Mouse (Mus musculus): ENCODE results near the gene Fyb2. TPM values are rescaled to one million over a fixed set of nuclear protein-coding genes. Genes with fewer than 3 reads are reported as not detected.

The Fyb2 gene
- 0.22 and 0.80 TPM in 2 replicates for polyA plus RNA-seq (2015; fragmentation: Nextera tagmentation; extraction: Ambion mirVana)

GRCm38 (mm10) chr4:104913291-104914129 lies at the start of gene Fyb2:
Fyb2 (plus strand) TSS chr4:104913456.
- 31% methylated on average over 23 of the region's 23 CpGs for whole genome bisulfite sequencing
- ATAC-seq (ENCODE audit: low FRiP score): no peak
- Histone ChIP-seq H3K36me3 (no peaks in the 10 kb centered on the region), H3K4me3 (replicated peaks) (0 out of 2 replicates have a peak within 1 kb of the TSS, but pooled peaks have one; percentile 2), H3K9ac (replicated peaks) (no peak within 1 kb of the TSS), H3K4me2 (peak within 1 kb of the TSS; percentile 43), H3K27me3 (replicated peaks) (peaks cover 6% of the 10 kb centered on the region), H3K27ac (replicated peaks) (no peak within 1 kb of the TSS), H3K9me3 (replicated peaks) (no peaks in the 10 kb centered on the region), H3K4me1 (peaks cover 6% of the 10 kb centered on the region)

GRCm38 (mm10) chr4:104864397-104864796 lies 48.9 kb upstream of the Fyb2 start:
- H3K36me3 ChIP-seq: no peaks in the 10 kb centered on the region
- H3K9ac ChIP-seq (replicated peaks): no peak overlapping the region
- WGBS: 80% methylated on average over 1 of the region's 1 CpGs
- no peak overlapping the region for H3K4me2 ChIP-seq
- no peak for ATAC-seq (ENCODE audit: low FRiP score)
- no peak overlapping the region for H3K4me3 ChIP-seq (replicated peaks)
- H3K4me1 ChIP-seq: no peaks in the 10 kb centered on the region
- no peaks in the 10 kb centered on the region for H3K9me3 ChIP-seq (replicated peaks)
- no peaks in the 10 kb centered on the region for H3K27me3 ChIP-seq (replicated peaks)
- H3K27ac ChIP-seq (replicated peaks): no peak overlapping the region

GRCm38 (mm10) chr4:104869581-104869980 lies 43.7 kb upstream of the Fyb2 start:
- no peak overlapping the region for H3K9ac ChIP-seq (replicated peaks)
- no peaks in the 10 kb centered on the region for H3K4me1 ChIP-seq
- no peaks in the 10 kb centered on the region for H3K9me3 ChIP-seq (replicated peaks)
- no peaks in the 10 kb centered on the region for H3K36me3 ChIP-seq
- H3K27ac ChIP-seq (replicated peaks): no peak overlapping the region
- no peak overlapping the region for H3K4me3 ChIP-seq (replicated peaks)
- H3K27me3 ChIP-seq (replicated peaks): no peaks in the 10 kb centered on the region
- ATAC-seq (ENCODE audit: low FRiP score): no peak
- H3K4me2 ChIP-seq: no peak overlapping the region

- WGBS: 93% methylated on average over 5 of the region's 5 CpGs
- no peak for ATAC-seq (ENCODE audit: low FRiP score)
- Histone ChIP-seq H3K27ac (replicated peaks) (no peak overlapping the region), H3K9ac (replicated peaks) (no peak overlapping the region), H3K4me1 (no peaks in the 10 kb centered on the region), H3K9me3 (replicated peaks) (no peaks in the 10 kb centered on the region), H3K4me2 (no peak overlapping the region), H3K4me3 (replicated peaks) (no peak overlapping the region), H3K36me3 (no peaks in the 10 kb centered on the region), H3K27me3 (replicated peaks) (no peaks in the 10 kb centered on the region)
These were observed 43.1 kb upstream of the Fyb2 start for GRCm38 (mm10) chr4:104870196-104870595.

- Histone ChIP-seq H3K27ac (replicated peaks) (no peak overlapping the region), H3K27me3 (replicated peaks) (no peaks in the 10 kb centered on the region), H3K36me3 (no peaks in the 10 kb centered on the region), H3K4me2 (no peak overlapping the region), H3K4me1 (no peaks in the 10 kb centered on the region), H3K9me3 (replicated peaks) (no peaks in the 10 kb centered on the region), H3K4me3 (replicated peaks) (no peak overlapping the region), H3K9ac (replicated peaks) (no peak overlapping the region)
- 71% methylated on average over 4 of the region's 4 CpGs for WGBS
- ATAC-seq (ENCODE audit: low FRiP score): no peak
These were observed 37.4 kb upstream of the Fyb2 start for GRCm38 (mm10) chr4:104875832-104876231.

- ATAC-seq (ENCODE audit: low FRiP score): no peak
- Histone ChIP-seq H3K27me3 (replicated peaks) (no peaks in the 10 kb centered on the region), H3K4me3 (replicated peaks) (no peak within 1 kb of the TSS), H3K9me3 (replicated peaks) (no peaks in the 10 kb centered on the region), H3K4me2 (no peak within 1 kb of the TSS), H3K36me3 (no peaks in the 10 kb centered on the region), H3K27ac (replicated peaks) (no peak within 1 kb of the TSS), H3K4me1 (no peaks in the 10 kb centered on the region), H3K9ac (replicated peaks) (no peak within 1 kb of the TSS)
- 90% methylated on average over 3 of the region's 3 CpGs for WGBS
These were observed 36.9 kb upstream of the Fyb2 start, which contains the start of gene C8a for GRCm38 (mm10) chr4:104876323-104876722. C8a (minus strand) TSS chr4:104876398.

GRCm38 (mm10) chr4:104887486-104887885 lies 25.8 kb upstream of the Fyb2 start:
- Histone ChIP-seq H3K27me3 (replicated peaks) (no peaks in the 10 kb centered on the region), H3K9me3 (replicated peaks) (no peaks in the 10 kb centered on the region), H3K27ac (replicated peaks) (no peak overlapping the region), H3K9ac (replicated peaks) (no peak overlapping the region), H3K36me3 (no peaks in the 10 kb centered on the region), H3K4me2 (no peak overlapping the region), H3K4me3 (replicated peaks) (no peak overlapping the region), H3K4me1 (peaks cover 9% of the 10 kb centered on the region)
- 66% methylated on average over 9 of the region's 9 CpGs for WGBS
- ATAC-seq (ENCODE audit: low FRiP score): no peak

- Histone ChIP-seq H3K27ac (replicated peaks) (no peak overlapping the region), H3K27me3 (replicated peaks) (no peaks in the 10 kb centered on the region), H3K4me3 (replicated peaks) (no peak overlapping the region), H3K4me2 (no peak overlapping the region), H3K9me3 (replicated peaks) (no peaks in the 10 kb centered on the region), H3K9ac (replicated peaks) (no peak overlapping the region), H3K4me1 (peaks cover 12% of the 10 kb centered on the region), H3K36me3 (no peaks in the 10 kb centered on the region)
- 70% methylated on average over 9 of the region's 9 CpGs for WGBS
- ATAC-seq (ENCODE audit: low FRiP score): no peak
These were observed 24.6 kb upstream of the Fyb2 start for GRCm38 (mm10) chr4:104888499-104889262.

GRCm38 (mm10) chr4:104891708-104892107 lies 21.5 kb upstream of the Fyb2 start:
- H3K4me1 ChIP-seq: peaks cover 12% of the 10 kb centered on the region
- no peak for ATAC-seq (ENCODE audit: low FRiP score)
- no peaks in the 10 kb centered on the region for H3K36me3 ChIP-seq
- H3K27me3 ChIP-seq (replicated peaks): 0 out of 2 replicates have a peak, but pooled peaks cover 2% of the 10 kb centered on the region
- H3K9me3 ChIP-seq (replicated peaks): no peaks in the 10 kb centered on the region
- H3K9ac ChIP-seq (replicated peaks): no peak overlapping the region
- 92% methylated on average over 7 of the region's 7 CpGs for WGBS
- H3K4me3 ChIP-seq (replicated peaks): no peak overlapping the region
- H3K27ac ChIP-seq (replicated peaks): no peak overlapping the region
- no peak overlapping the region for H3K4me2 ChIP-seq

- Histone ChIP-seq H3K9me3 (replicated peaks) (no peaks in the 10 kb centered on the region), H3K4me2 (no peak overlapping the region), H3K36me3 (no peaks in the 10 kb centered on the region), H3K4me3 (replicated peaks) (no peak overlapping the region), H3K4me1 (peaks cover 12% of the 10 kb centered on the region), H3K27ac (replicated peaks) (no peak overlapping the region), H3K27me3 (replicated peaks) (0 out of 2 replicates have a peak, but pooled peaks cover 2% of the 10 kb centered on the region), H3K9ac (replicated peaks) (no peak overlapping the region)
- no peak for ATAC-seq (ENCODE audit: low FRiP score)
- WGBS: 66% methylated on average over 5 of the region's 5 CpGs
These were observed 19.7 kb upstream of the Fyb2 start for GRCm38 (mm10) chr4:104893588-104893987.

- 57% methylated on average over 13 of the region's 13 CpGs for WGBS
- Histone ChIP-seq H3K4me3 (replicated peaks) (no peak overlapping the region), H3K36me3 (no peaks in the 10 kb centered on the region), H3K27ac (replicated peaks) (no peak overlapping the region), H3K27me3 (replicated peaks) (0 out of 2 replicates have a peak, but pooled peaks cover 2% of the 10 kb centered on the region), H3K9me3 (replicated peaks) (no peaks in the 10 kb centered on the region), H3K4me1 (peaks cover 8% of the 10 kb centered on the region), H3K9ac (replicated peaks) (no peak overlapping the region), H3K4me2 (no peak overlapping the region)
- ATAC-seq (ENCODE audit: low FRiP score): no peak
These were observed 19.1 kb upstream of the Fyb2 start for GRCm38 (mm10) chr4:104894004-104894734.

Measured in neural tube, embryonic 15.5 days (tissue).